Mouse (Mus musculus): Measurements from ENCODE around the gene Acbd5. TPM values are rescaled to one million over a fixed set of nuclear protein-coding genes. Genes with fewer than 3 reads are reported as not detected.

The Acbd5 gene
- polyA plus RNA-seq, 1 experiment: 5.7 TPM

- TF ChIP-seq GATA1 (IDR thresholded peaks at IDR 0.05; ENCODE audit: low read length): no peak
Observed at GRCm38 (mm10) chr2:23045703-23046102, 22.3 kb upstream of the Acbd5 start.

- no peak for TF ChIP-seq GATA1 (IDR thresholded peaks at IDR 0.05; ENCODE audit: low read length)
Observed at GRCm38 (mm10) chr2:23048006-23048405, 20.0 kb upstream of the Acbd5 start.

GRCm38 (mm10) chr2:23051890-23052289 is 16.1 kb upstream of the Acbd5 start:
- TF ChIP-seq GATA1 (IDR thresholded peaks at IDR 0.05; ENCODE audit: low read length): no peak

- TF ChIP-seq GATA1 (IDR thresholded peaks at IDR 0.05; ENCODE audit: low read length): no peak
Observed at GRCm38 (mm10) chr2:23052523-23052922, 15.4 kb upstream of the Acbd5 start.

GRCm38 (mm10) chr2:23068370-23068737 is 387 bp downstream of the Acbd5 start:
- no peak for TF ChIP-seq GATA1 (IDR thresholded peaks at IDR 0.05; ENCODE audit: low read length)

- no peak for TF ChIP-seq GATA1 (IDR thresholded peaks at IDR 0.05; ENCODE audit: low read length)
Observed at GRCm38 (mm10) chr2:23068894-23069744, 1.2 kb downstream of the Acbd5 start.

GRCm38 (mm10) chr2:23070491-23070890 is 2.5 kb downstream of the Acbd5 start:
- no peak for TF ChIP-seq GATA1 (IDR thresholded peaks at IDR 0.05; ENCODE audit: low read length)

GRCm38 (mm10) chr2:23071406-23071805 is 3.4 kb downstream of the Acbd5 start:
- TF ChIP-seq GATA1 (IDR thresholded peaks at IDR 0.05; ENCODE audit: low read length): no peak

- no peak for TF ChIP-seq GATA1 (IDR thresholded peaks at IDR 0.05; ENCODE audit: low read length)
Observed at GRCm38 (mm10) chr2:23075846-23076245, 7.9 kb downstream of the Acbd5 start.

- TF ChIP-seq GATA1 (IDR thresholded peaks at IDR 0.05; ENCODE audit: low read length): no peak
Observed at GRCm38 (mm10) chr2:23076783-23077182, 8.8 kb downstream of the Acbd5 start.

GRCm38 (mm10) chr2:23077693-23078092 is 9.7 kb downstream of the Acbd5 start:
- no peak for TF ChIP-seq GATA1 (IDR thresholded peaks at IDR 0.05; ENCODE audit: low read length)

GRCm38 (mm10) chr2:23078588-23078987 is 10.6 kb downstream of the Acbd5 start:
- no peak for TF ChIP-seq GATA1 (IDR thresholded peaks at IDR 0.05; ENCODE audit: low read length)

- no peak for TF ChIP-seq GATA1 (IDR thresholded peaks at IDR 0.05; ENCODE audit: low read length)
Observed at GRCm38 (mm10) chr2:23084540-23084939, 16.6 kb downstream of the Acbd5 start.

GRCm38 (mm10) chr2:23092216-23092615 is 24.2 kb downstream of the Acbd5 start:
- TF ChIP-seq GATA1 (IDR thresholded peaks at IDR 0.05; ENCODE audit: low read length): no peak

- no peak for TF ChIP-seq GATA1 (IDR thresholded peaks at IDR 0.05; ENCODE audit: low read length)
Observed at GRCm38 (mm10) chr2:23097028-23097427, 29.1 kb downstream of the Acbd5 start.

- no peak for TF ChIP-seq GATA1 (IDR thresholded peaks at IDR 0.05; ENCODE audit: low read length)
Observed at GRCm38 (mm10) chr2:23102266-23102665, 34.3 kb downstream of the Acbd5 start.

GRCm38 (mm10) chr2:23119573-23119972 is 51.6 kb downstream of the Acbd5 start:
- TF ChIP-seq GATA1 (IDR thresholded peaks at IDR 0.05; ENCODE audit: low read length): no peak
